Mouse (Mus musculus) neural tube, embryonic 12.5 days (tissue): ENCODE data around the gene 1700025F22Rik. TPM values are rescaled to one million over a fixed set of nuclear protein-coding genes. Genes with fewer than 3 reads are reported as not detected.
"Not testable (repeated sequence)": the region's sequence is repeated elsewhere in the genome, so short reads cannot be mapped to it uniquely, and the experiment has no call there.

Source experiments
- ATAC-seq: fragments of 200-750 bp; cut with Nextera tagmentation; 2 replicates; pipeline ENCODE4 v1.8.0; 2017; ENCODE audit warnings: low read depth, mild to moderate bottlenecking, moderate TSS enrichment, moderate library complexity; ENCODE audit not compliant: low FRiP score
- H3K27ac ChIP-seq: fragments of 300-500 bp; sonication (generic); 2 replicates; pipeline ENCODE4 v1.5.1; 2016
- H3K27me3 ChIP-seq: fragments of 300-500 bp; sonication (generic); replicated peaks from 2 replicates; pipeline ENCODE4 v1.6.1; 2016; ENCODE audit warnings: mild to moderate bottlenecking
- H3K36me3 ChIP-seq: fragments of 300-500 bp; sonication (generic); 2 replicates; pipeline ENCODE4 v1.6.1; 2016; ENCODE audit warnings: mild to moderate bottlenecking
- H3K4me1 ChIP-seq: fragments of 300-500 bp; sonication (generic); 2 replicates; pipeline ENCODE4 v1.6.1; 2016
- H3K4me2 ChIP-seq: fragments of 300-500 bp; sonication (generic); replicated peaks from 2 replicates; pipeline ENCODE4 v1.6.1; 2016; ENCODE audit warnings: mild to moderate bottlenecking
- H3K4me3 ChIP-seq: fragments of 300-500 bp; sonication (generic); 2 replicates; pipeline ENCODE4 v1.5.1; 2016
- H3K9ac ChIP-seq: fragments of 300-500 bp; sonication (generic); 2 replicates; pipeline ENCODE4 v1.6.1; 2016; ENCODE audit warnings: mild to moderate bottlenecking
- H3K9me3 ChIP-seq: fragments of 300-500 bp; sonication (generic); 2 replicates; pipeline ENCODE4 v1.6.1; 2016; ENCODE audit warnings: mild to moderate bottlenecking
- WGBS: fragments of 180-500 bp; shearing (Covaris S2); methylation state at CpG from one replicate; pipeline ENCODE4 v1.1.7; 2016; 5-methylcytosine and 5-hydroxymethylcytosine counted together
- polyA plus RNA-seq: library from polyadenylated mRNA; unstranded; fragments of >200 nt; fragmentation: Nextera tagmentation; extraction: Ambion mirVana; gene quantifications from 2 replicates; pipeline ENCODE4 v1.2.1, GENCODE M21; 2016

1700025F22Rik gene
- not detected in 2 replicates for polyA plus RNA-seq

GRCm38 (mm10) chr19:11165172-11165571 lies at the start of gene 1700025F22Rik:
Gene 1700025F22Rik, minus strand, starts transcription at chr19:11165320.
- Histone ChIP-seq H3K4me1 (no peaks in the 10 kb centered on the region), H3K27ac (no peak within 1 kb of the TSS), H3K9ac (no peak within 1 kb of the TSS), H3K9me3 (no peaks in the 10 kb centered on the region), H3K4me2 (no peak within 1 kb of the TSS), H3K4me3 (no peak within 1 kb of the TSS), H3K36me3 (no peaks in the 10 kb centered on the region), H3K27me3 (no peaks in the 10 kb centered on the region)
- WGBS, result 36% methylated on average over 10 of the region's 10 CpGs
- no peak for ATAC-seq

GRCm38 (mm10) chr19:11196546-11196945 lies 31.4 kb upstream of the 1700025F22Rik start, which contains the start of gene Ms4a13:
Gene Ms4a13, minus strand, starts transcription at chr19:11196737.
- Histone ChIP-seq H3K4me1 (no peaks in the 10 kb centered on the region), H3K4me3 (no peak within 1 kb of the TSS), H3K36me3 (no peaks in the 10 kb centered on the region), H3K27me3 (no peaks in the 10 kb centered on the region), H3K27ac (no peak within 1 kb of the TSS), H3K9me3 (no peaks in the 10 kb centered on the region), H3K9ac (no peak within 1 kb of the TSS), H3K4me2 (no peak within 1 kb of the TSS)
- 69% methylated on average over 12 of the region's 12 CpGs for WGBS
- no peak for ATAC-seq

GRCm38 (mm10) chr19:11192552-11192951 lies 27.4 kb upstream of the 1700025F22Rik start:
- Histone ChIP-seq H3K4me1 (no peaks in the 10 kb centered on the region), H3K4me3 (no peak overlapping the region), H3K36me3 (no peaks in the 10 kb centered on the region), H3K27me3 (no peaks in the 10 kb centered on the region), H3K27ac (no peak overlapping the region), H3K9me3 (no peaks in the 10 kb centered on the region), H3K9ac (no peak overlapping the region), H3K4me2 (no peak overlapping the region)
- WGBS, result 73% methylated on average over 1 of the region's 1 CpGs
- no peak for ATAC-seq

- H3K4me2 ChIP-seq, result no peak overlapping the region
- no peak overlapping the region for H3K9ac ChIP-seq
- no peak overlapping the region for H3K4me3 ChIP-seq
- no peak for ATAC-seq
- H3K27ac ChIP-seq, result no peak overlapping the region
- no peaks in the 10 kb centered on the region for H3K27me3 ChIP-seq
- no peaks in the 10 kb centered on the region for H3K9me3 ChIP-seq
- no peaks in the 10 kb centered on the region for H3K4me1 ChIP-seq
- H3K36me3 ChIP-seq, result no peaks in the 10 kb centered on the region
- WGBS, result 15% methylated on average over 5 of the region's 5 CpGs
These were observed 19.0 kb upstream of the 1700025F22Rik start for GRCm38 (mm10) chr19:11184121-11184520.

GRCm38 (mm10) chr19:11177464-11177863 lies 12.3 kb upstream of the 1700025F22Rik start:
- H3K27ac ChIP-seq, result no peak overlapping the region
- H3K4me3 ChIP-seq, result no peak overlapping the region
- ATAC-seq, result no peak
- H3K9ac ChIP-seq, result no peak overlapping the region
- H3K4me2 ChIP-seq, result no peak overlapping the region
- H3K27me3 ChIP-seq, result no peaks in the 10 kb centered on the region
- WGBS, result 64% methylated on average over 2 of the region's 2 CpGs
- no peaks in the 10 kb centered on the region for H3K4me1 ChIP-seq
- no peaks in the 10 kb centered on the region for H3K36me3 ChIP-seq
- H3K9me3 ChIP-seq, result no peaks in the 10 kb centered on the region

GRCm38 (mm10) chr19:11157890-11158289 lies 7.2 kb downstream of the 1700025F22Rik start:
- not testable (repeated sequence) for ATAC-seq, H3K36me3 ChIP-seq, H3K27me3 ChIP-seq, H3K4me1 ChIP-seq, H3K9me3 ChIP-seq, H3K27ac ChIP-seq, H3K4me2 ChIP-seq, H3K4me3 ChIP-seq, H3K9ac ChIP-seq
- 82% methylated on average over 6 of the region's 6 CpGs for WGBS

GRCm38 (mm10) chr19:11135336-11135735 lies 29.8 kb downstream of the 1700025F22Rik start:
- no peak overlapping the region for H3K9ac ChIP-seq
- ATAC-seq, result no peak
- no peaks in the 10 kb centered on the region for H3K9me3 ChIP-seq
- no peak overlapping the region for H3K27ac ChIP-seq
- H3K4me1 ChIP-seq, result no peaks in the 10 kb centered on the region
- H3K27me3 ChIP-seq, result no peaks in the 10 kb centered on the region
- H3K36me3 ChIP-seq, result no peaks in the 10 kb centered on the region
- H3K4me3 ChIP-seq, result no peak overlapping the region
- WGBS, result 76% methylated on average over 4 of the region's 4 CpGs
- no peak overlapping the region for H3K4me2 ChIP-seq

GRCm38 (mm10) chr19:11134852-11135251 lies 30.3 kb downstream of the 1700025F22Rik start:
- Histone ChIP-seq H3K27ac (no peak overlapping the region), H3K27me3 (no peaks in the 10 kb centered on the region), H3K4me3 (no peak overlapping the region), H3K36me3 (no peaks in the 10 kb centered on the region), H3K4me2 (no peak overlapping the region), H3K4me1 (no peaks in the 10 kb centered on the region), H3K9ac (no peak overlapping the region), H3K9me3 (no peaks in the 10 kb centered on the region)
- WGBS, result 88% methylated on average over 2 of the region's 2 CpGs
- ATAC-seq, result no peak

- ATAC-seq, result not testable (repeated sequence)
- WGBS, result 88% methylated on average over 8 of the region's 8 CpGs
These were observed 34.3 kb downstream of the 1700025F22Rik start, which contains the start of gene 1700017D01Rik for GRCm38 (mm10) chr19:11130776-11131175. Gene 1700017D01Rik, minus strand, starts transcription at chr19:11130876.

GRCm38 (mm10) chr19:11129702-11130101 lies 35.4 kb downstream of the 1700025F22Rik start:
- Histone ChIP-seq H3K4me2 (no peak overlapping the region), H3K27me3 (no peaks in the 10 kb centered on the region), H3K4me1 (no peaks in the 10 kb centered on the region), H3K27ac (no peak overlapping the region), H3K9ac (no peak overlapping the region), H3K36me3 (no peaks in the 10 kb centered on the region), H3K4me3 (no peak overlapping the region), H3K9me3 (peaks cover 3% of the 10 kb centered on the region; the same call in 1 of the 2 replicates)
- no peak for ATAC-seq
- WGBS, result 96% methylated on average over 1 of the region's 1 CpGs

More at GRCm38 (mm10) chr19:11130776-11131175, 34.3 kb downstream of the 1700025F22Rik start, which contains the start of gene 1700017D01Rik:
- not testable (repeated sequence) for H3K4me3 ChIP-seq, H3K27me3 ChIP-seq, H3K4me1 ChIP-seq, H3K9ac ChIP-seq, H3K4me2 ChIP-seq, H3K36me3 ChIP-seq, H3K27ac ChIP-seq, H3K9me3 ChIP-seq

- Histone ChIP-seq H3K9ac (peak overlapping the region; percentile 49; the same call in 1 of the 2 replicates), H3K4me2 (peak overlapping the region; percentile 48), H3K4me3 (peak overlapping the region; percentile 34)
- H3K36me3 ChIP-seq, H3K4me1 ChIP-seq, H3K9me3 ChIP-seq, H3K27me3 ChIP-seq, H3K27ac ChIP-seq: not testable (repeated sequence)
- 4% methylated on average over 16 of the region's 38 CpGs for WGBS
- ATAC-seq, result peak; percentile 98
These were observed 44.1 kb downstream of the 1700025F22Rik start for GRCm38 (mm10) chr19:11121016-11121420.

GRCm38 (mm10) chr19:11119338-11119737 lies 45.8 kb downstream of the 1700025F22Rik start:
- 90% methylated on average over 2 of the region's 2 CpGs for WGBS
- no peaks in the 10 kb centered on the region for H3K36me3 ChIP-seq
- H3K9ac ChIP-seq, result no peak overlapping the region
- H3K9me3 ChIP-seq, result 0 out of 2 replicates have a peak, but pooled peaks cover under 1% of the 10 kb centered on the region
- no peak for ATAC-seq
- H3K4me1 ChIP-seq, result no peaks in the 10 kb centered on the region
- no peak overlapping the region for H3K27ac ChIP-seq
- H3K4me2 ChIP-seq, result no peak overlapping the region
- H3K4me3 ChIP-seq, result no peak overlapping the region
- no peaks in the 10 kb centered on the region for H3K27me3 ChIP-seq

- Histone ChIP-seq H3K27me3 (no peaks in the 10 kb centered on the region), H3K9ac (no peak overlapping the region), H3K27ac (no peak overlapping the region), H3K4me2 (no peak overlapping the region), H3K4me1 (no peaks in the 10 kb centered on the region), H3K9me3 (no peaks in the 10 kb centered on the region), H3K4me3 (no peak overlapping the region), H3K36me3 (no peaks in the 10 kb centered on the region)
- WGBS, result 88% methylated on average over 3 of the region's 3 CpGs
- ATAC-seq, result no peak
These were observed 57.4 kb downstream of the 1700025F22Rik start for GRCm38 (mm10) chr19:11107746-11108145.
